Mouse (Mus musculus): ENCODE results near the gene Msl2.

The Msl2 gene

GRCm38 (mm10) chr9:101074332-101075021, 576 bp downstream of the Msl2 start:
- DNase-seq (ENCODE audit: low read depth, low spot score) = peak; percentile 52

- no peak for DNase-seq (ENCODE audit: low read depth, low spot score)
These were observed 1.2 kb downstream of the Msl2 start for GRCm38 (mm10) chr9:101075091-101075581.

GRCm38 (mm10) chr9:101075694-101076093, 1.8 kb downstream of the Msl2 start:
- no peak for DNase-seq (ENCODE audit: low read depth, low spot score)

DNA sequence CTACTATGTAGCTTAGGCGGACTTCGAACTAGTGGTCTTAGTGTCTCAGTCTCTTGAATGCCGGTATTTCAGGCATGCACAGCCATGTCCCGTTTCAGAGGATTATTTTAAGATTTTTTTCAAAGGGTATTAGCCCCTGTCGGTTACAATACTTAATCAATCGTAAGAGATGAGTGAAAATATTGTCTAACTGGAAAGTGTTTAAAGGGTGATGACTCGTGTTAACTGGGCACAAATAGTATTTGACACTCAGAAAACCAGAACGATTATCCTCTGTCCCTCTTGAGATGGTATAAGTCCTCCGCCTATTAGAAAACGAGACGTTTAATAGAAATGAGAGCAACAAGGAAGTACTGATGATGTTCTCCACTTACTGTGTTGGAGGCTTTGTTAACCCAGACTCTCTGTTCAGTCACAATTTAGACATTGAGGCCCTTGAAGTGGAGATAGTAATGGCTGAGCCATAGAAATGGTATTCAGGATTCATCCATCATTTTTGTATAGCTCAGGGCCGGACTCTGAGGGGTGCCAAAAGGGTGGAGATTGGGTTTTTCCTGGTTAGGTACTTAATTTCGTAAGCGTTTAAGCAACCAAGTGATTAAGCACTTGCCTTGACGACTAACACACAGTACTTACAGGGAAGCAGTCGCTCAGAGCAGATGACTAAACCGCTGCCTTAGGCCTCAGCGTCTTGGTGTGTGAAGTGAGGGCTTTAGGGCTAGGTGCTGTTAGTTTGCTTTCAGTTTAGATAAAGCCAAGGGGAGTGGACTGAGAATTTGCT, 2.4 kb downstream of the Msl2 start:
- DNase-seq (ENCODE audit: low read depth, low spot score) = peak; percentile 45

GRCm38 (mm10) chr9:101077486-101077885, 3.6 kb downstream of the Msl2 start:
- no peak for DNase-seq (ENCODE audit: low read depth, low spot score)

GRCm38 (mm10) chr9:101078579-101078978, 4.7 kb downstream of the Msl2 start:
- no peak for DNase-seq (ENCODE audit: low read depth, low spot score)

DNA sequence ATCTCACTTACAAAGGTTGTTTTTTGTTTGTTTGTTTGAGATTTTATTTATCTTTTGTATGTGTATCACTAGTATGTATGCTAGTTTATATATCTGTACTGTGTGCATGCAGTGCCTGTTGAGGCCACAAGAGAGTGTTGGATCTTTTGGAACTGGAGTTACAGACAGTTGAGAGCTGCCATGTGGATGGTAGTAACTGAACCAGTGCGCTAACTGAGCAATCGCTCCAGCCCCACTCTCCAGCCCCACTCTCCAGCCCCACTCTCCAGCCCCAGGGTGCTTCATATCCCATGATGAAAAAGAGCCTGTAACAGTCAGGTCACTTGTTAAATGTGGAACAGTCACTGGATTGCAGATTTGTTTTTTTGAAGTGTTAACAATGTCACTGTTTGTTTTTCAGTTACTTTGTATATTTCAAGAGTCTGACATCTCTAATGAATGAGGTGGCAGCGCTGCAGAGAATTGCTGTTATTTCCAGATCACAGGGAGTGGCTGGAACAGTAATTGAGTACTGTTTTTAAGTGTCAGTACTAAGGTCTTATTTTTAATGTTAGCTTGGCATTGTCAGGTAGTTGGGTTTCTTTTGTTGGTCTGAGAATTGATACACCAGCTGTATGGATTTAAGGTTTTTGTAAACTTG, 6.3 kb downstream of the Msl2 start:
- DNase-seq (ENCODE audit: low read depth, low spot score) = no peak

GRCm38 (mm10) chr9:101083728-101084127, 9.8 kb downstream of the Msl2 start:
- DNase-seq (ENCODE audit: low read depth, low spot score) = no peak

DNA sequence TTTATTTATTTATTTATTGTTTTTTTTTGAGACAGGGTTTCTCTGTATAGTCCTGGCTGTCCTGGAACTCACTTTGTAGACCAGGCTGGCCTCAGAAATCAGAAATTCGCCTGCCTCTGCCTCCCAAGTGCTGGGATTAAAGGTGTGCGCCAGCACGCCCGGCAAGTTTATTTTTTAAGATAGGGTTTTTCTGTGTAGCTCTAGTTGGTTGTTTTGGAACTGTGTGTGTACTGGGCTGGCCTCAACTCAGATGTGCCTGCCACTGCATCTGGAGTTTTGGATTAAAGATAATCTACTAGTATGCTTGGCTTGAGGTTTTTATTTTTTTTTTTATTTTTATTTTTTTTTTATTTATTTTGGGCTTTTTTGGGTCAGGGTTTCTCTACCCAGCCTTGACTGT, 21.5 kb downstream of the Msl2 start:
- no peak for DNase-seq (ENCODE audit: low read depth, low spot score)

- DNase-seq (ENCODE audit: low read depth, low spot score) = no peak
These were observed 22.6 kb downstream of the Msl2 start for GRCm38 (mm10) chr9:101096461-101096860.

GRCm38 (mm10) chr9:101097542-101097941, 23.6 kb downstream of the Msl2 start:
- no peak for DNase-seq (ENCODE audit: low read depth, low spot score)

DNA sequence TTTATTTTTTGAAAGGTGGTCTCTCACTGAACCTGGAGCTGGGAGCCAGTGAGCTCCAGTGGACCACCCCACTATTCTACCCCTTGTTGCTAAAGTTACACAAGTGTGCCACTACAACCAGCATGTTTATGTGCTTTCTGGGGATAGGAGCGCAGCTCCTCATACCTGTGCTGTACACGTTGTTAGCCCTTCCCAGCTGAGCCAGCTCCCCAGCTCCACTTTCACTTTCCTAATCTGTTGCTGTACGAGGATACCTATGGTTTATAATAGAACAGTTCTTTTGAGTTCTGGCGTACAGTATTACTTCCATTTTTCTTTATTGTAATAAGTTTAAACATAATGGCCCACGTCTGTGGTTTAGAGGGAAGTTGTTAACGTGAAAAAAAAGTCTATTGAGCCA, 25.5 kb downstream of the Msl2 start:
- no peak for DNase-seq (ENCODE audit: low read depth, low spot score)

DNA sequence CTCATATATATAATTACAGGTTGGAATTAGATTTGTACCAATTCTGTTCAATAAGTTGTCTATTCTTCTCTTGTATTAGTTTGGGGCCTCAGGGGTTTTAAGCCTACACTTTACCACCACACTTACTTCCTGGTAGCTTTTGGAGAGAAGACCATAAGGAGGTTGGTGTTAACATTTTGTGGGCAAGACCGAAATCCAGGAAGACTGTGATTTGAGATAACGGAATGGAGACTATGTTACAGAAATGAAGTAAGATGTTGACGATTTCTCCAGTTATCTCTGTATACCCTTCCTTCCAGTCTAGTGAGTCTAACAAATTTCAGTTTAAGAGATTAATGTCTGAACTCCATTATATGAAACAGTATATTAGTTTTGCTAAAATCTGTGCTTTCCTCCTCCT, 26.3 kb downstream of the Msl2 start:
- DNase-seq (ENCODE audit: low read depth, low spot score) = no peak

DNA sequence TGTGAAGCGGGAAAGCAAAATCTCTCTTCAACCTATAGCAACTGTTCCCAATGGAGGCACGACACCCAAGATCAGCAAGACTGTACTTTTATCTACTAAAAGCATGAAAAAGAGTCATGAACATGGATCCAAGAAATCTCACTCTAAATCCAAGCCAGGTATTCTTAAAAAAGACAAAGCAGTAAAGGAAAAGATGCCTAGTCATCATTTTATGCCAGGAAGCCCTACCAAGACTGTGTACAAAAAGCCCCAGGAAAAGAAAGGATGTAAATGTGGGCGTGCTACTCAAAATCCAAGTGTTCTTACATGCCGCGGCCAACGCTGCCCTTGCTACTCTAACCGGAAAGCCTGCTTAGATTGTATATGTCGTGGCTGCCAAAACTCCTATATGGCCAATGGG, 27.6 kb downstream of the Msl2 start:
- no peak for DNase-seq (ENCODE audit: low read depth, low spot score)

GRCm38 (mm10) chr9:101102288-101102687, 28.4 kb downstream of the Msl2 start:
- no peak for DNase-seq (ENCODE audit: low read depth, low spot score)

GRCm38 (mm10) chr9:101104931-101105330, 31.0 kb downstream of the Msl2 start:
- DNase-seq (ENCODE audit: low read depth, low spot score) = no peak

- DNase-seq (ENCODE audit: low read depth, low spot score) = no peak
These were observed 31.8 kb downstream of the Msl2 start for GRCm38 (mm10) chr9:101105735-101106134.

- no peak for DNase-seq (ENCODE audit: low read depth, low spot score)
These were observed 33.5 kb downstream of the Msl2 start for GRCm38 (mm10) chr9:101107386-101107785.

DNA sequence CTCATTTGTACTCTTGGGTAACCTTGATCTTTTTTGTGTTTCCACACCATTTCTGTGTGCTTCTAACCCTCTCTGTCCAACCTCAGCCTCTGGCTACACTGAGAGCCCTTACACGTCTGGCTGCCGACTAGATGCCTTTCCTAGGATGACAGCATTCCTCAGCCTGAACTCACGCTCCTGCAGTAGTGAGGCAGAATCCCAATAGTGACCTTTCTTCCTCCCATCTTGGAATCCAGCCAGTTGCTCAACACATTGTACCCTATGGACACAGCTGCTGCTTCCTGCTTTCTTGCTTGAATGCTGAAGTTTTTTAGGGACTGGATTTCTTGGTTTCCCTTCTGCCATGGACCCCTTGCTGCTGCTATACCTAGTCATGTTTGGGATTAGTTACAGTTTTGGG, 36.1 kb downstream of the Msl2 start:
- no peak for DNase-seq (ENCODE audit: low read depth, low spot score)

DNA sequence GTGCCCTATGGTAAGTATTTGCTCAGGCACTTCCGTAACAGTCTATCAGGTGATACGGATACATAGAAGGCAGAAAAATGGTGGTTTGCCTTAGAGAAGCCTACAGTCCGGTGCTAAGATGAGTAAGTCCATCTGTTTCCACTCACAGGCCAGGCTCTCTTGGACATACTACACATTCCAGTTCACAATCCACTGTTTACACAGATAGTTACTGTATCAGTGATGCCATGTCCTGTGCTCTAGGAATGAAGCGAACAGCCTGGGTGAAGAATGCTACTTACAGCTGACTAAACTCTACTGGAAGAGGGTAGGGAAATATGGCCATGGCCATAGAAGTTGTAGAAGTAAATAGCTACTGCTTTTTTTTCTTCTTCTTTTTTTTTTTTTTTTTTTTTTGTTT, 39.4 kb downstream of the Msl2 start:
- no peak for DNase-seq (ENCODE audit: low read depth, low spot score)

GRCm38 (mm10) chr9:101114182-101114884, 40.4 kb downstream of the Msl2 start:
- DNase-seq (ENCODE audit: low read depth, low spot score) = no peak

- no peak for DNase-seq (ENCODE audit: low read depth, low spot score)
These were observed 69.7 kb downstream of the Msl2 start for GRCm38 (mm10) chr9:101143635-101144034.

All from c-Kit-negative CD71-positive TER-119-positive erythroid progenitor cells, embryonic 14.5 days (primary cell).